Mouse (Mus musculus) G1E (cell line): ENCODE measurements around the gene Irf3.

ENCODE experiments used
- CTCF ChIP-seq: IDR thresholded peaks from 2 replicates; pipeline ENCODE4 v1.5.1; 2012; ENCODE audit warnings: low read depth, low read length, inconsistent platforms, mixed read lengths
- GATA1 ChIP-seq: IDR thresholded peaks from 2 replicates; pipeline ENCODE4 v1.6.1; 2012; ENCODE audit warnings: borderline replicate concordance, low read length, inconsistent platforms, mixed read lengths
- POLR2AphosphoS5 ChIP-seq: IDR thresholded peaks from 2 replicates; pipeline ENCODE4 v1.6.1; 2012; ENCODE audit warnings: low read depth, low read length, inconsistent platforms; ENCODE audit not compliant: insufficient replicate concordance
- TAL1 ChIP-seq: conservative IDR thresholded peaks from 2 replicates; pipeline ENCODE4 v1.6.1; 2012; ENCODE audit warnings: low read depth, low read length, inconsistent platforms, mixed read lengths

- TF ChIP-seq CTCF (no peak), TAL1 (no peak), GATA1 (no peak), POLR2AphosphoS5 (no peak)
Observed at GRCm38 (mm10) chr7:44949922-44950321, 47.5 kb upstream of the Irf3 start.
